Mouse (Mus musculus) spleen, adult 2 months (tissue): ENCODE measurements around the gene Macrod2.

Experiments
- CTCF ChIP-seq: fragments of 200-500 bp; IDR thresholded peaks from 2 replicates; pipeline ENCODE4 v1.5.1; 2011; ENCODE audit warnings: mild to moderate bottlenecking, inconsistent platforms; ENCODE audit not compliant: insufficient read depth, insufficient read length, insufficient replicate concordance; ENCODE audit errors: extremely low read depth
- POLR2A ChIP-seq: fragments of 200-500 bp; IDR thresholded peaks from 2 replicates; pipeline ENCODE4 v1.6.1; 2011; ENCODE audit warnings: low read depth, low read length, inconsistent platforms

DNA sequence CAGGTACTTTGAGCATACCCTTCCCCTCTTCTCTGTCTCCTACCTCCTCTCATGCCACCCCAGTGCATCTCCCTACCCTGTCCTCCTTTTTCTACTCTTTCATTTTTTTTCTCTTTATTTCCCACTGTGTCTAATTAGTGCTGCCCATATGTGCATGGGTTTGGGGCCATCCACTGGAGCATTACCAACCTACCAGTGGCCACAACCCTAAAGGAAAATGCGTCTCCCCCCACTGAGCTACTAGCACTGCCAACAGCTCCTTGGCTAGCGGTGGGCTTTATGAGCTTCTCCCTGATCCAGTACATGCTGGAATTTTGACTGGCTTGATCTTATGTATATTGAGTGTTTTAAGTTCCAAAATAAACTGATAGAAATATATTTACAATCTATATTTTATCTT is 1949.6 kb downstream of the Macrod2 start:
- no peak for TF ChIP-seq CTCF
- TF ChIP-seq POLR2A = no peak
